Mouse (Mus musculus) MEL (cell line): ENCODE data around the gene Car6. TPM values are rescaled to one million over a fixed set of nuclear protein-coding genes. Genes with fewer than 3 reads are reported as not detected.
A peak's percentile ranks its signal among the peaks of the same experiment; 100 is the strongest.

Experiments used
- DNase-seq: peaks from one replicate; pipeline ENCODE4 v3.0.0; 2011; ENCODE audit warnings: low read depth, low spot score
- H3K27ac ChIP-seq: 2 replicates; pipeline ENCODE4 v1.5.1; 2012; ENCODE audit warnings: low read depth, mild to moderate bottlenecking, control low read depth, low read length, moderate library complexity; ENCODE audit not compliant: control insufficient read depth
- H3K27me3 ChIP-seq, 2 experiments: fragments of 150-350 bp in 1 of 2; sonication (generic) in 1 of 2; 2 replicates each; pipeline ENCODE4 v1.6.1; 2012; ENCODE audit warnings: low read length in 2 of 2, mild to moderate bottlenecking in 2 of 2, improper control_type of control experiment in 1 of 2, moderate library complexity in 1 of 2; ENCODE audit not compliant: insufficient read depth in 2 of 2, control insufficient read depth in 1 of 2
- H3K36me3 ChIP-seq, 2 experiments: 2 replicates each; pipeline ENCODE4 v1.6.1; 2012 to 2014; ENCODE audit warnings: low read length in 2 of 2, improper control_type of control experiment in 1 of 2, inconsistent platforms in 1 of 2, mild to moderate bottlenecking in 1 of 2; ENCODE audit not compliant: insufficient read depth in 2 of 2, control insufficient read depth in 1 of 2
- H3K4me1 ChIP-seq, 2 experiments: fragments of 150-350 bp in 1 of 2; sonication (generic) in 1 of 2; 2 replicates each; pipeline ENCODE4 v1.6.1; 2012; ENCODE audit warnings: low read length in 2 of 2, improper control_type of control experiment in 1 of 2, mild to moderate bottlenecking in 1 of 2; ENCODE audit not compliant: insufficient read depth in 2 of 2, control insufficient read depth in 1 of 2
- H3K4me3 ChIP-seq, 2 experiments: fragments of 150-350 bp in 1 of 2; sonication (generic) in 1 of 2; 2 replicates each; pipeline ENCODE4 v1.5.1; 2012; ENCODE audit warnings: low read depth in 2 of 2, low read length in 2 of 2, mild to moderate bottlenecking in 2 of 2, moderate library complexity in 2 of 2, control low read depth in 1 of 2, improper control_type of control experiment in 1 of 2; ENCODE audit not compliant: control insufficient read depth in 1 of 2, insufficient read depth in 1 of 2
- H3K79me2 ChIP-seq: 2 replicates; pipeline ENCODE4 v1.6.1; 2012; ENCODE audit warnings: mild to moderate bottlenecking, low read length, moderate library complexity; ENCODE audit not compliant: control insufficient read depth, poor library complexity, insufficient read depth
- H3K9ac ChIP-seq: 2 replicates; pipeline ENCODE4 v1.6.1; 2012; ENCODE audit warnings: low read depth, mild to moderate bottlenecking, control low read depth, low read length, moderate library complexity; ENCODE audit not compliant: control insufficient read depth, poor library complexity, severe bottlenecking
- H3K9me3 ChIP-seq: fragments of 150-350 bp; sonication (generic); replicated peaks from 2 replicates; pipeline ENCODE4 v1.6.1; 2012; ENCODE audit warnings: mild to moderate bottlenecking, low read length, improper control_type of control experiment, moderate library complexity; ENCODE audit not compliant: insufficient read depth
- BHLHE40 ChIP-seq: IDR thresholded peaks from 2 replicates; pipeline ENCODE4 v1.6.1; 2012; ENCODE audit warnings: low read depth, mild to moderate bottlenecking, inconsistent platforms, low read length, improper control_type of control experiment, borderline replicate concordance
- CHD2 ChIP-seq: IDR thresholded peaks from 2 replicates; pipeline ENCODE4 v1.6.1; 2011; ENCODE audit warnings: low read length, improper control_type of control experiment
- ELF1 ChIP-seq: IDR thresholded peaks from 2 replicates; pipeline ENCODE4 v1.6.1; 2014; ENCODE audit warnings: low read depth, mild to moderate bottlenecking, inconsistent platforms, low read length, improper control_type of control experiment, moderate library complexity
- EP300 ChIP-seq, 2 experiments: IDR thresholded peaks; 2 replicates each; pipeline ENCODE4 v1.6.1; 2011; ENCODE audit warnings: improper control_type of control experiment in 2 of 2, low read length in 2 of 2, low read depth in 1 of 2, mild to moderate bottlenecking in 1 of 2
- ETS1 ChIP-seq: IDR thresholded peaks from 2 replicates; pipeline ENCODE4 v1.6.1; 2012; ENCODE audit warnings: low read depth, mild to moderate bottlenecking, inconsistent platforms, low read length, improper control_type of control experiment, moderate library complexity
- GATA1 ChIP-seq: IDR thresholded peaks from 2 replicates; pipeline ENCODE4 v1.6.1; 2011; ENCODE audit warnings: low read depth, low read length, improper control_type of control experiment
- HCFC1 ChIP-seq: IDR thresholded peaks from 2 replicates; pipeline ENCODE4 v1.6.1; 2012; ENCODE audit warnings: low read depth, mild to moderate bottlenecking, inconsistent platforms, low read length, improper control_type of control experiment, moderate library complexity
- JUND ChIP-seq: IDR thresholded peaks from 2 replicates; pipeline ENCODE4 v1.6.1; 2011; ENCODE audit warnings: low read depth, mild to moderate bottlenecking, improper control_type of control experiment, low read length
- KAT2A ChIP-seq: conservative IDR thresholded peaks from 2 replicates; pipeline ENCODE4 v1.6.1; 2012; ENCODE audit warnings: low read depth, low read length, improper control_type of control experiment, inconsistent platforms
- MAFK ChIP-seq: IDR thresholded peaks from 2 replicates; pipeline ENCODE4 v1.6.1; 2011; ENCODE audit warnings: low read depth, mild to moderate bottlenecking, low read length, improper control_type of control experiment, borderline replicate concordance
- MAX ChIP-seq: IDR thresholded peaks from 2 replicates; pipeline ENCODE4 v1.6.1; 2011; ENCODE audit warnings: low read length, improper control_type of control experiment
- MXI1 ChIP-seq: IDR thresholded peaks from 2 replicates; pipeline ENCODE4 v1.6.1; 2011; ENCODE audit warnings: mild to moderate bottlenecking, low read depth, low read length, improper control_type of control experiment
- MYC ChIP-seq: IDR thresholded peaks from 2 replicates; pipeline ENCODE4 v1.6.1; 2011; ENCODE audit warnings: low read depth, mild to moderate bottlenecking, low read length, improper control_type of control experiment, moderate library complexity
- NELFE ChIP-seq: IDR thresholded peaks from 2 replicates; pipeline ENCODE4 v1.6.1; 2011; ENCODE audit warnings: low read depth, low read length, improper control_type of control experiment
- NRF1 ChIP-seq: IDR thresholded peaks from 2 replicates; pipeline ENCODE4 v1.6.1; 2014; ENCODE audit warnings: low read depth, mild to moderate bottlenecking, inconsistent platforms, low read length, improper control_type of control experiment, moderate library complexity; ENCODE audit not compliant: poor library complexity, insufficient read depth, severe bottlenecking
- POLR2A ChIP-seq, 2 experiments: IDR thresholded peaks; 2 replicates each; pipeline ENCODE4 v1.6.1; 2011 to 2012; ENCODE audit warnings: low read length in 2 of 2, mild to moderate bottlenecking in 2 of 2, control low read depth in 1 of 2, improper control_type of control experiment in 1 of 2, low read depth in 1 of 2, moderate library complexity in 1 of 2; ENCODE audit not compliant: control insufficient read depth in 1 of 2, insufficient read depth in 1 of 2, poor library complexity in 1 of 2
- POLR2AphosphoS2 ChIP-seq: IDR thresholded peaks from 2 replicates; pipeline ENCODE4 v1.6.1; 2011; ENCODE audit warnings: low read length, improper control_type of control experiment
- RAD21 ChIP-seq: IDR thresholded peaks from 2 replicates; pipeline ENCODE4 v1.6.1; 2011; ENCODE audit warnings: mild to moderate bottlenecking, low read depth, low read length, improper control_type of control experiment
- SMC3 ChIP-seq: IDR thresholded peaks from 2 replicates; pipeline ENCODE4 v1.6.1; 2011; ENCODE audit warnings: low read depth, low read length, improper control_type of control experiment
- TBP ChIP-seq: IDR thresholded peaks from 2 replicates; pipeline ENCODE4 v1.8.0; 2011; ENCODE audit warnings: low read depth, low read length, improper control_type of control experiment
- TCF12 ChIP-seq: IDR thresholded peaks from 2 replicates; pipeline ENCODE4 v1.6.1; 2014; ENCODE audit warnings: low read depth, mild to moderate bottlenecking, inconsistent platforms, low read length, improper control_type of control experiment, moderate library complexity
- USF1 ChIP-seq: IDR thresholded peaks from 2 replicates; pipeline ENCODE4 v1.6.1; 2014; ENCODE audit warnings: low read depth, mild to moderate bottlenecking, inconsistent platforms, low read length, improper control_type of control experiment, moderate library complexity
- USF2 ChIP-seq, 2 experiments: IDR thresholded peaks; 2 replicates each; pipeline ENCODE4 v1.6.1; 2011 to 2012; ENCODE audit warnings: improper control_type of control experiment in 2 of 2, low read length in 2 of 2, borderline replicate concordance in 1 of 2, inconsistent platforms in 1 of 2, low read depth in 1 of 2, mild to moderate bottlenecking in 1 of 2; ENCODE audit not compliant: insufficient read depth in 1 of 2
- ZMIZ1 ChIP-seq: IDR thresholded peaks from 2 replicates; pipeline ENCODE4 v1.6.1; 2012; ENCODE audit warnings: low read depth, mild to moderate bottlenecking, inconsistent platforms, low read length, improper control_type of control experiment, moderate library complexity
- ZNF384 ChIP-seq: IDR thresholded peaks from 2 replicates; pipeline ENCODE4 v1.6.1; 2012; ENCODE audit warnings: low read depth, mild to moderate bottlenecking, inconsistent platforms, low read length, improper control_type of control experiment
- polyA plus RNA-seq, 2 experiments: library from polyadenylated mRNA; stranded (reverse) in 1 of 2; unstranded in 1 of 2; fragments of >175 nt in 1 of 2; fragments of >200 nt in 1 of 2; gene quantifications; 2 replicates each; pipeline versions ENCODE4 v1.2.1 to v1.2.4; 2012; ENCODE audit warnings: low replicate concordance in 2 of 2, low read depth in 1 of 2; ENCODE audit not compliant: insufficient read length in 2 of 2, insufficient read depth in 1 of 2, missing spikeins in 1 of 2
- total RNA-seq: library from RNA; depleted of rRNA; stranded (reverse); fragments of 300-350 nt; gene quantifications from 2 replicates; pipeline ENCODE4 v1.2.3, GENCODE M21; 2012

The Car6 gene
- total and polyA plus RNA-seq, 3 experiments, result 0.19 TPM; not detected in 2

- H3K27me3 ChIP-seq, result no peaks in the 10 kb centered on the region
- H3K36me3 ChIP-seq, result peaks cover 0 to 6% of the 10 kb centered on the region in 2 experiments; a peak in 2 of 4 replicates
- H3K9me3 ChIP-seq, result no peaks in the 10 kb centered on the region
- no peak overlapping the region for H3K4me3 ChIP-seq
- H3K79me2 ChIP-seq, result no peaks in the 10 kb centered on the region
- no peak for TF ChIP-seq ZMIZ1
- no peak for TF ChIP-seq ELF1
- TF ChIP-seq RAD21, result no peak
- TF ChIP-seq SMC3, result no peak
- no peak for TF ChIP-seq MAFK
- TF ChIP-seq TBP, result no peak
- TF ChIP-seq MYC, result no peak
- TF ChIP-seq, all 39 proteins: peak for 0
- peaks cover 2 to 10% of the 10 kb centered on the region in 2 experiments; a peak in 2 of 4 replicates for H3K4me1 ChIP-seq
- H3K27ac ChIP-seq, result no peak overlapping the region
- DNase-seq, result no peak
- no peak overlapping the region for H3K9ac ChIP-seq
These were observed 60.8 kb downstream of the Car6 start for GRCm38 (mm10) chr4:150140346-150140745.

- Histone ChIP-seq H3K9me3 (no peaks in the 10 kb centered on the region), H3K9ac (no peak overlapping the region), H3K27me3 (no peaks in the 10 kb centered on the region), H3K4me3 (no peak overlapping the region), H3K79me2 (no peaks in the 10 kb centered on the region), H3K4me1 (peaks cover 2 to 10% of the 10 kb centered on the region in 2 experiments; a peak in 2 of 4 replicates), H3K36me3 (peaks cover 0 to 6% of the 10 kb centered on the region in 2 experiments; a peak in 2 of 4 replicates), H3K27ac (no peak overlapping the region)
- no peak for DNase-seq
- TF ChIP-seq GATA1 (no peak), ZNF384 (no peak), USF1 (no peak), HCFC1 (no peak), KAT2A (no peak), CHD2 (no peak), SMC3 (no peak), USF2 (IDR thresholded peaks at IDR 0.05; ENCODE audit: borderline replicate concordance in 1 of 2, insufficient read depth in 1 of 2, low read depth in 1 of 2, low read length in 2 of 2) (no peak), ZMIZ1 (no peak)
These were observed 62.0 kb downstream of the Car6 start for GRCm38 (mm10) chr4:150139090-150139489.

- H3K4me3 ChIP-seq, result peak overlapping the region; percentile 53 to 62
These were observed 63.0 kb downstream of the Car6 start for GRCm38 (mm10) chr4:150138084-150138543.

More at GRCm38 (mm10) chr4:150138084-150138543, 63.0 kb downstream of the Car6 start:
- Histone ChIP-seq H3K36me3 (peaks cover 0 to 6% of the 10 kb centered on the region in 2 experiments; a peak in 2 of 4 replicates), H3K9me3 (no peaks in the 10 kb centered on the region), H3K27me3 (no peaks in the 10 kb centered on the region), H3K27ac (peak overlapping the region; percentile 61), H3K9ac (peak overlapping the region; percentile 46), H3K4me1 (peaks cover 2 to 10% of the 10 kb centered on the region in 2 experiments; a peak in 2 of 4 replicates), H3K79me2 (no peaks in the 10 kb centered on the region)
- DNase-seq, result peak; percentile 98
- TF ChIP-seq NRF1, result no peak
- no peak for TF ChIP-seq EP300 (IDR thresholded peaks at IDR 0.05; ENCODE audit: low read depth in 1 of 2, low read length in 2 of 2)
- peak; percentile 74 for TF ChIP-seq ZNF384
- TF ChIP-seq BHLHE40, result no peak
- peak; percentile 87 for TF ChIP-seq TBP
- TF ChIP-seq MXI1, result peak; percentile 66
- TF ChIP-seq POLR2AphosphoS2, result peak; percentile 65; the same call in 1 of the 2 replicates
- TF ChIP-seq MAX, result peak; percentile 43; the same call in 1 of the 2 replicates
- no peak for TF ChIP-seq SMC3
- peak; percentile 36; the same call in 1 of the 2 replicates for TF ChIP-seq TCF12
- TF ChIP-seq POLR2A (IDR thresholded peaks at IDR 0.05; ENCODE audit: control insufficient read depth in 1 of 2, insufficient read depth in 1 of 2, low read depth in 1 of 2, low read length in 2 of 2, poor library complexity in 1 of 2), result peak in 1 of 2 experiments; percentile 73; a peak in 2 of 4 replicates
- peak; percentile 46; the same call in 1 of the 2 replicates for TF ChIP-seq JUND
- peak; percentile 69 for TF ChIP-seq ETS1
- TF ChIP-seq USF1, result peak; percentile 69
- TF ChIP-seq NELFE, result peak; percentile 70
- TF ChIP-seq HCFC1, result no peak
- TF ChIP-seq ZMIZ1, result 0 out of 2 replicates have a peak, but pooled peaks have one; percentile 64
